Mouse (Mus musculus): ENCODE measurements at regions not wholly inside any gene's neighbourhood (a gene's known extent, or its start where the extent isn't known, plus 50 kb on each side); places are given as distances from the start of the nearest gene placed in this dataset.
"Not testable (repeated sequence)": the region's sequence is repeated elsewhere in the genome, so short reads cannot be mapped to it uniquely, and the experiment has no call there.

DNA sequence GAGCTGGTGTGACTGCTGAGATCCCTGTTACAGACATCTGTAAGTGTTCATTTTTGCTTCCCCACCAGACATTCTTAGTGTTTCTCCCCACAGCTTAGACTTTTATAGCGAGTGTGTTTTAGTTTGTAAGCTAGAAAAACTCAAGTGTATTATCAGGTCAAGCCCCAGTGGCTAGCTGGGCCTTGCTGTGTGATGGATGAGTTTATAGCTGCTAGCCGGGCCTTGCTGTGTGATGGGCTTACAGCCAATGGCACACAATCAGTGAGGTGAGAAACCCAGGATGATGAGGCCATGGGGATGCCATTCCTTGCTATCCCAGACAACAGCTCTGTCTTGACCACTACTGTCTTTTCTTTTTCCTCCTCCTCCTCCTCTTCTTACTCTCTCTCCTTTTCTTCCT is 197.7 kb upstream of the Dpp6 start:
- no peaks in the 10 kb centered on the region for H3K9me3 ChIP-seq (replicated peaks)
- DNase-seq (ENCODE audit: low spot score) = no peak
- H3K27me3 ChIP-seq (ENCODE audit: low read depth, poor library complexity, severe bottlenecking) = no peaks in the 10 kb centered on the region
- H3K36me3 ChIP-seq = no peaks in the 10 kb centered on the region
- no peak overlapping the region for H3K27ac ChIP-seq (replicated peaks)
- 68% methylated on average over 2 of the region's 2 CpGs for WGBS
- H3K4me1 ChIP-seq = no peaks in the 10 kb centered on the region
- no peak overlapping the region for H3K4me3 ChIP-seq

DNA sequence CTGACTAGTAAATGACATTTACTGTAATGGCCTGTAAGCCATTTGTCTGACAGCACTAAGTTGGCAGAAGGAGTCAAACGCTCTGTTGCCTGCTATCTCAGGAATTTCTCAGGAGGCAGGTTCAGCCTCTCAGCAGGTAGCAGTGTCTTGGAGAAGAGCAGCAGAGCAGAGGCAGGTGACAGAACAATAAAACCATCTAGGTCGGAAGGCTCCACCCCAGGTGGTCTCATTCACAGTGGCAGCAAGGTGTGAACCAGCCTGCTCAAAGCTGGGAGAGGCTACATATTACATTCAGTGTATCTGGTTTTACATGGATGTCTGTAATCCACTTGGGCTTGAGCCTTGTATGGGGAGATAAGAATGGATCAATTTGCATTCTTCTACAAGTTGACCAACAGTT is 194.9 kb upstream of the Dpp6 start:
- H3K27me3 ChIP-seq (ENCODE audit: low read depth, poor library complexity, severe bottlenecking) = no peaks in the 10 kb centered on the region
- WGBS = 57% methylated on average over 2 of the region's 2 CpGs
- no peak for DNase-seq (ENCODE audit: low spot score)
- no peaks in the 10 kb centered on the region for H3K36me3 ChIP-seq
- no peak overlapping the region for H3K27ac ChIP-seq (replicated peaks)
- H3K9me3 ChIP-seq (replicated peaks) = no peaks in the 10 kb centered on the region
- H3K4me1 ChIP-seq = no peaks in the 10 kb centered on the region
- no peak overlapping the region for H3K4me3 ChIP-seq

DNA sequence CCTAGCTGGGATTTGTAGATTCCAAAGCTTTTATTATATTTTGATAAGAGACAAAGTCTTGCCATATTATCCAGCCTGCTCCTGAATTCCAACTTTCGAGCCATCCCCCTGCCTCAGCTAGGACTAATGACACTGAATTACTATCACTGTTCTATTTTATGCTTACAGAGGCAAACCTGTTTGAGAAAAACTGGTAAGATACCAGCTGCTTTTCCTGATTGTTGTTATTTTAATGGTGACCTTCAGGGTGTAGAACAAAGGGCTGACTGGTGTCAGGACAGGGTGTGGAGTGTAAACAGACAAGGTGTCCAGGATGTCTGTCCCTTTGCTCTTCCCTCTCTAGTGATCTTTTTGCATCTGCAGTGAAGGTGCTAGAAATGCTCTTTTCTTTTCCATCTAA is 145.5 kb upstream of the Dpp6 start:
- Histone ChIP-seq H3K4me3 (no peak overlapping the region), H3K27ac (replicated peaks) (no peak overlapping the region), H3K36me3 (no peaks in the 10 kb centered on the region), H3K4me1 (no peaks in the 10 kb centered on the region), H3K27me3 (ENCODE audit: low read depth, poor library complexity, severe bottlenecking) (no peaks in the 10 kb centered on the region), H3K9me3 (replicated peaks) (no peaks in the 10 kb centered on the region)
- WGBS = 74% methylated on average over 1 of the region's 1 CpGs
- no peak for DNase-seq (ENCODE audit: low spot score)

DNA sequence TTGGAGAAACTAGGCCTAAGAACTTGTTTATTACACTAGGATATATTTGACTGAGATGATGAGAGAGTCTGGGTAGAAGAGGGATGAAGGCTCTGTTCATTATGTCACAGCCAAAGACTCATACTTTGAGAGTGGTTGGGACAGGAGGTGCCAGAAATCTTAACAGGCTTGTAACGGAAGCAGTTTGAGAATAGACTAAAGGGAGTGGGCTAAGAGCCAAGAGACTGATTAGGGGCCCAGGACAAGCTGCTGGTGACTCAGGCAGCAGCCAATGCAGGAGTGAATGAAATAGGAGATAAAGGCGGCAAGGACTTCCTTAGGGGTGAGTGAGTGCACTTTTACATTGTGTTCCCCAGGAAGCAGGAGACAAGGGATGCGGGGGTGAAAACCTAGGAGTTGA is 127.2 kb upstream of the Dpp6 start:
- 79% methylated on average over 3 of the region's 3 CpGs for WGBS
- H3K27ac ChIP-seq (replicated peaks) = no peak overlapping the region
- peaks cover 4% of the 10 kb centered on the region; the same call in 1 of the 2 replicates for H3K4me1 ChIP-seq
- DNase-seq (ENCODE audit: low spot score) = no peak
- H3K9me3 ChIP-seq (replicated peaks) = no peaks in the 10 kb centered on the region
- no peaks in the 10 kb centered on the region for H3K27me3 ChIP-seq (ENCODE audit: low read depth, poor library complexity, severe bottlenecking)
- no peak overlapping the region for H3K4me3 ChIP-seq
- H3K36me3 ChIP-seq = no peaks in the 10 kb centered on the region

DNA sequence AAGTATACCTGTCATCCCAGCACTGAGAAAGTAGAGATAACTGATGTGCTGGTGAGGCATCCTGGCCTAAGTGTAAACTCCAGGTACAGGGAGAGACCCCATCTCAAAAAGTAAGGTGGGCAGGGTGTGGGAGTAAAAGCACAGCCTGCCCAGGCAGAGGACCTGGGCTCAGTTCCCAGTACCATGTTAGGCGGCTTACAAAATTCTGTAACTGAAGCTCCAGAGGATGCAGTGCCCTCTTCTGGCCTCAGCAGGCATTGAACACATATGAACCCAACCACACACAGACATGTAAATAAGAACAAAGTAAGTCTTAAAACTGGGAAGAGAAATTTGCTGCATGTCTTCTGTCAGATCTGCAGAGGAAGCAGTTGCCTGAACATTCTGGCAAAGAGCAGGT is 125.9 kb upstream of the Dpp6 start:
- Histone ChIP-seq H3K4me3 (no peak overlapping the region), H3K27ac (replicated peaks) (no peak overlapping the region), H3K4me1 (peaks cover 4% of the 10 kb centered on the region; the same call in 1 of the 2 replicates), H3K9me3 (replicated peaks) (no peaks in the 10 kb centered on the region), H3K27me3 (ENCODE audit: low read depth, poor library complexity, severe bottlenecking) (no peaks in the 10 kb centered on the region), H3K36me3 (no peaks in the 10 kb centered on the region)
- WGBS = 96% methylated on average over 1 of the region's 1 CpGs
- DNase-seq (ENCODE audit: low spot score) = no peak

DNA sequence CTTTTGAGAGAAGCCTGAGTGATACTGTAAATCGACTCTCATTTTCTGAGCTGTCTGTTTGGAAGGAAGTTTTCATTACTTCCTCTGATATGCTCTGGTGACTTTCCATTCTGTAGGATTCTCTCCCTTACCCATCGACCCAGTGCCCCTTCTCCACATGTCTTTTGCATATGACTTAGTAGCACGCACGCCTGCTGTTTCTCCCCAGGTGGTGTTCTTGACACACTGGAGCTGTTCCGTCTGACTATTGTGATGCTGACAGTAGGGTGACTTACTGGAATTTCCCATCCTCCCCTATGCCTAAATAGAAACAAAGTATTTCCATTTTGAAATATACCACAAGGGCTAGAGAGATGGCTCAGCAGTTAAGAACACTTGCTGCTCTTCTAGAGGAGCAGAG is 125.0 kb upstream of the Dpp6 start:
- H3K27ac ChIP-seq (replicated peaks) = no peak overlapping the region
- no peaks in the 10 kb centered on the region for H3K9me3 ChIP-seq (replicated peaks)
- 27% methylated on average over 5 of the region's 5 CpGs for WGBS
- DNase-seq (ENCODE audit: low spot score) = no peak
- no peaks in the 10 kb centered on the region for H3K36me3 ChIP-seq
- peaks cover 4% of the 10 kb centered on the region; the same call in 1 of the 2 replicates for H3K4me1 ChIP-seq
- no peaks in the 10 kb centered on the region for H3K27me3 ChIP-seq (ENCODE audit: low read depth, poor library complexity, severe bottlenecking)
- no peak overlapping the region for H3K4me3 ChIP-seq

DNA sequence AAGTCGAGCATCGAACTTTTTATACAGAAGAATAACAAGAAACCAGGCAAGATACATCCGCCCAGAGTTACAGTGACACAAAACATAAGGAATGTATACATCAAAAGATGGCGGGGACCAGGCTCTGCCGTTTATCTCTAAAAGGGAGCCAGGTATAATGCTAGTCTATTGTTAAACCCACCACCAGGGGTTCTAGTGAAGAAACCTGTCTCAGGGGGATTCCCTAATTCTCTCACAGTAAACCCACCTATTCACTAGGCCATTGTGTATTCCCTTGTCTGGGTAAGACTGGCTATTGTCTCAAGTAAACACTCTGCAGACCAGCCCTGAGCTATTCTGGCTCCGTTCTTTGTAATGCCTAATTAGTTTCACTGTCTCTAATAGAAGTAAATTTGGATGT is 113.4 kb upstream of the Dpp6 start:
- not testable (repeated sequence) for H3K27ac ChIP-seq (replicated peaks); H3K4me1 ChIP-seq; DNase-seq (ENCODE audit: low spot score); H3K27me3 ChIP-seq (ENCODE audit: low read depth, poor library complexity, severe bottlenecking); H3K4me3 ChIP-seq; H3K36me3 ChIP-seq; H3K9me3 ChIP-seq (replicated peaks)
- WGBS = 62% methylated on average over 6 of the region's 6 CpGs

DNA sequence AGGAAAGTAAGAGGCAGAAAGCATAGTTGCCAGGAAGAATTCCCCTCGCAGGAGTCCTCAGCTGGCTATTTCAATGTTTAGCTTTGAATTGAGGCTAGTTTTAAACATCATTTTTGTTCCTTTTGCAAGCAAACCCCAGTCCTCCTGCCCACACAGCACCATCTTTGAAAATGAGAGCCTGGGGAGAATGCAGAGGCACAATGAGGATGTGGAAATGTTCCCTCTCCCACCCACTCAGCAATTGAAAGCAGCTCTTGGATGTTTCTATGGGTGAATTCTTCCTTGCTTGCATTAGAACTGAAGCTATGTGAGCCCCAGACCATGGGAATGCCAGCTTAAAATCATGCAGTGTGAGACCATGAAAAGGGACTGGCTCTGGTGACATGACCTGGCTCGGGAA is 109.3 kb upstream of the Dpp6 start:
- DNase-seq (ENCODE audit: low spot score) = no peak
- Histone ChIP-seq H3K4me1 (no peaks in the 10 kb centered on the region), H3K27me3 (ENCODE audit: low read depth, poor library complexity, severe bottlenecking) (no peaks in the 10 kb centered on the region), H3K27ac (replicated peaks) (no peak overlapping the region), H3K9me3 (replicated peaks) (no peaks in the 10 kb centered on the region), H3K36me3 (no peaks in the 10 kb centered on the region), H3K4me3 (no peak overlapping the region)
- WGBS = 84% methylated on average over 2 of the region's 2 CpGs

DNA sequence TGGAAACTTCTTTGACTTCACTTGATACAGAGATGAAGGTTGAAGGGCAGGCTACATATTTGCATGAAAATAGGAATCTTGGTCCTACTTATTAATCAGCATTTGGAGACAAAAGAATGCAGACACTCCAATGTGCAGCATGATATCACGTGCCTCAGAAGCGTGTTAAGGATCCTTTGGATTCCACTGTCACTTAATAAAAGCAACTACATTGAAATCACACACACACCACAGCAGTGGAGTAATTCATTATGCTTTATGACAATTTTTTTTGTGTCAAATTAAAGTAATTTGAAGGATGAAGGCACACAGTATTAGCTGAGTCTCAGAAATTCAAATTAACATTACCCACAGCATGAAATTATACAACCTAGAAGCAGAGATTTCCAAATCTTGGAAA is 92.5 kb upstream of the Dpp6 start:
- Histone ChIP-seq H3K9me3 (replicated peaks) (no peaks in the 10 kb centered on the region), H3K4me1 (no peaks in the 10 kb centered on the region), H3K27me3 (ENCODE audit: low read depth, poor library complexity, severe bottlenecking) (no peaks in the 10 kb centered on the region), H3K27ac (replicated peaks) (no peak overlapping the region), H3K36me3 (no peaks in the 10 kb centered on the region), H3K4me3 (no peak overlapping the region)
- no peak for DNase-seq (ENCODE audit: low spot score)
- WGBS = 83% methylated on average over 2 of the region's 2 CpGs

DNA sequence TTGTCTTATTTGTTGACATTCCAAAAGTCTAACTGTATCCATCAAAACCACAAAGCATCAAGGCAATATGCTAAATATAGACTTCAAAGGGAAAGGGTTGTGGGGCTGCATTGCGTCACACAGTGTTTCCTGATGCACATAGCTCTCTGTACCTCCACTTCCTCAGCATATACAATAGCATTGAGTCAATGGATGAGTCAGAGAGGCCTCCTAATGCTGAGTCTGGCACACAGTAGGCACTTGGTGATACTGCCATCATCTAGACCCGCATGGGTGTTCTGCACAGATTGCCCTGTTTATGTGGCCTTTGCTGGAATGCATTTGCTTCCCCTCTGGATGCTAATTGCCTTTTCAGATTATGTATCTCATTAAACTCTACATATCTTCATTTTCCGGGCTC is 91.0 kb upstream of the Dpp6 start:
- Histone ChIP-seq H3K27me3 (ENCODE audit: low read depth, poor library complexity, severe bottlenecking) (no peaks in the 10 kb centered on the region), H3K4me1 (no peaks in the 10 kb centered on the region), H3K9me3 (replicated peaks) (no peaks in the 10 kb centered on the region), H3K4me3 (no peak overlapping the region), H3K36me3 (no peaks in the 10 kb centered on the region), H3K27ac (replicated peaks) (no peak overlapping the region)
- no peak for DNase-seq (ENCODE audit: low spot score)
- WGBS = 92% methylated on average over 3 of the region's 3 CpGs

DNA sequence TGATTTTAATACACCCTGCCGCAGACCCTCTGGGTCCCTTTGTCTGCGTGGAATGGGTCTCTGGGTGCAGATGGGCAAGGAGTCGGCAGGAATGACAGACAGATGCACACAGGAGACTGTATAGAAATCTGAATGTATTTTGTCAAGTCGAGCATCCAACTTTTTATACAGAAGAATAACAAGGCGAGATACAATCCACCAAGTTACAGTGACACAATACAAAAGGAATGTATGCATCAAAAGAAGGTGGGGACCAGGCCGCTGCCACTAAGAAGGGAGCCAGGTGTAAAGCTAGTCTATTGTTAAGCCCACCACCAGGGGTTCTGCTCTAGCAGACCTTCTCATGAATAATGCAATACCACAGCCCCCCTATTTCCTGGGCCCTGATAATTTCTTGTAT is 65.8 kb upstream of the Dpp6 start:
- H3K4me1 ChIP-seq; H3K27ac ChIP-seq (replicated peaks); H3K9me3 ChIP-seq (replicated peaks); H3K4me3 ChIP-seq; H3K36me3 ChIP-seq; H3K27me3 ChIP-seq (ENCODE audit: low read depth, poor library complexity, severe bottlenecking); DNase-seq (ENCODE audit: low spot score): not testable (repeated sequence)
- WGBS = 85% methylated on average over 6 of the region's 6 CpGs

DNA sequence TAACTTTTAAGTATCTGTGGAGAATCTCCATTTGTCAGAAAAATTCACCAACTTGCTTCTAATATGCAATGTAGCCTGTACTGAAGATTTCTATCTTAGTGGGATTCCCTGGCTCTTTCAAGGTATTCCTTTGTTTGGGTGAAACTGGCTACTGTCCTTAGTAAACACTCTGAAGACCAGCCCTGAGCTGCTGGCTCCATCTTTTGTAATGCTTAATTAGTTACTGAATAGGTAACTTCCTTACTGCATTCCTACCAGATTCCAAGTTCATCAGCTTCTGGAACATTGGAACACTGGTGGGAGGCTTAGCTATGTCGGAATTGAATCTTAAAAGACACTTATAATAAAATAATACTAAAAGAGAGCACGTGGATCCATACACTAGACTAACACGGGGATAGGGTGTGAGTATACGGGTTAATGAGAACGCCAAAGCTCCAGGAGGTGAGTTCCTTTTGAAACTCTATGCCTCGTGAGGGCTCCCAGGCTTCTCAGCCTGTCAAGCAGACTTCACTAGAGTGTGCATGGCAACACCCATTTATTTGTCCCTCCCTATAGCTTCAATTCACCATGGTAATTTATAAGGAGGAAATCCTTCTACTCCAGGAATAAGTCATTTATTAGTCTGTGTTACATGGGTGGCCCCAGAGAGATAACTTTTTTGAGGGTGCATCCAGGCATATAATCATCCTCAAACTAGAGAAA is 65.2 kb upstream of the Dpp6 start:
- not testable (repeated sequence) for H3K27me3 ChIP-seq (ENCODE audit: low read depth, poor library complexity, severe bottlenecking); DNase-seq (ENCODE audit: low spot score); H3K36me3 ChIP-seq; H3K4me3 ChIP-seq; H3K4me1 ChIP-seq; H3K27ac ChIP-seq (replicated peaks); H3K9me3 ChIP-seq (replicated peaks)
- WGBS = 86% methylated on average over 6 of the region's 6 CpGs

DNA sequence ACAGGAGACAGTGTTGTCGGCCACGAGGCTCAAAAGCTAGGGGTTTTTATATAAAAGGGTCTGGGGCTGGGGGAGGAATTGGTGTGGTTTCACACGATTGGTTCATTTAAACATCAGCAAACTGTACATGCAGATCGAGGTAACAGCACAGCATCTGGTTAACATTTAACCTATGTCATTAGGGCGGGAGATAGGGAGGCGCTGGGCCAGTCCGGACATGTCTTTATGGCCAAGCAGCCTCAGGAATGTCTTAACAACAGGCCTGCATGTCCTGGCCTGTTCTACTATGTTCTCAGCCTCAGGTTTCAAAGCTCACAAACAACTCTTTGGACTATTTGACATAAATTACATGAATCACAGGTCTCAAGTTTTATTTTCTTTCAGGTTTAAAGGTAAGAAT is 62.9 kb upstream of the Dpp6 start:
- H3K27me3 ChIP-seq (ENCODE audit: low read depth, poor library complexity, severe bottlenecking); H3K27ac ChIP-seq (replicated peaks); H3K4me3 ChIP-seq; H3K9me3 ChIP-seq (replicated peaks); H3K36me3 ChIP-seq; H3K4me1 ChIP-seq; DNase-seq (ENCODE audit: low spot score): not testable (repeated sequence)
- WGBS = 92% methylated on average over 7 of the region's 7 CpGs
